Mouse (Mus musculus) small intestine, adult 2 months (tissue): ENCODE data around the gene Fbxl13. TPM values are rescaled to one million over a fixed set of nuclear protein-coding genes. Genes with fewer than 3 reads are reported as not detected.

ENCODE experiments used
- H3K27ac ChIP-seq: fragments of 200-500 bp; 2 replicates; pipeline ENCODE4 v1.5.1; 2012; ENCODE audit warnings: low read depth, low read length, control low read depth, inconsistent platforms; ENCODE audit not compliant: insufficient read depth
- H3K27me3 ChIP-seq: fragments of 200-500 bp; 2 replicates; pipeline ENCODE4 v1.6.1; 2012; ENCODE audit warnings: mild to moderate bottlenecking, moderate library complexity, low read length, inconsistent platforms; ENCODE audit not compliant: control insufficient read depth, insufficient read depth
- H3K36me3 ChIP-seq: fragments of 200-500 bp; 2 replicates; pipeline ENCODE4 v1.6.1; 2012; ENCODE audit warnings: mild to moderate bottlenecking, low read length, control low read depth, inconsistent platforms; ENCODE audit not compliant: control insufficient read depth, insufficient read depth
- H3K4me1 ChIP-seq: fragments of 200-500 bp; 2 replicates; pipeline ENCODE4 v1.6.1; 2012; ENCODE audit warnings: low read length, inconsistent platforms, mixed read lengths; ENCODE audit not compliant: control insufficient read depth, insufficient read depth, insufficient read length
- H3K4me3 ChIP-seq: fragments of 200-500 bp; 2 replicates; pipeline ENCODE4 v1.5.1; 2012; ENCODE audit warnings: low read depth, mild to moderate bottlenecking, control low read depth, inconsistent platforms, low read length, moderate library complexity
- CTCF ChIP-seq: fragments of 200-500 bp; IDR thresholded peaks from 2 replicates; pipeline ENCODE4 v1.5.1; 2012; ENCODE audit warnings: low read depth, mild to moderate bottlenecking, control low read depth, inconsistent platforms, low read length, moderate library complexity, mixed read lengths; ENCODE audit not compliant: insufficient replicate concordance, insufficient read length; ENCODE audit errors: extremely low read depth
- POLR2A ChIP-seq: fragments of 200-500 bp; IDR thresholded peaks from 2 replicates; pipeline ENCODE4 v1.6.1; 2012; ENCODE audit warnings: low read depth, mild to moderate bottlenecking, control low read depth, inconsistent platforms, low read length, moderate library complexity
- WGBS: fragments of 180-500 bp; shearing (Covaris S2); methylation state at CpG from one replicate; pipeline ENCODE4 v1.1.7; 2018; 5-methylcytosine and 5-hydroxymethylcytosine counted together
- polyA plus RNA-seq: library from polyadenylated mRNA; depleted of rRNA; stranded (reverse); fragments of >200 nt; gene quantifications from 2 replicates; pipeline ENCODE4 v1.2.3, GENCODE M21; 2012

Gene Fbxl13
- polyA plus RNA-seq, 1 experiment: not detected

- H3K4me1 ChIP-seq: no peaks in the 10 kb centered on the region
- no peak overlapping the region for H3K27ac ChIP-seq
- 78% methylated on average over 8 of the region's 8 CpGs for WGBS
- TF ChIP-seq CTCF: no peak
- TF ChIP-seq POLR2A: no peak
- no peaks in the 10 kb centered on the region for H3K36me3 ChIP-seq
- H3K27me3 ChIP-seq: no peaks in the 10 kb centered on the region
- H3K4me3 ChIP-seq: no peak overlapping the region
Observed at GRCm38 (mm10) chr5:21493294-21493999, 152.0 kb downstream of the Fbxl13 start.

- no peak overlapping the region for H3K4me3 ChIP-seq
- no peaks in the 10 kb centered on the region for H3K36me3 ChIP-seq
- TF ChIP-seq CTCF (no peak), POLR2A (no peak)
- H3K27ac ChIP-seq: no peak overlapping the region
- WGBS: 77% methylated on average over 3 of the region's 3 CpGs
- H3K4me1 ChIP-seq: no peaks in the 10 kb centered on the region
- no peaks in the 10 kb centered on the region for H3K27me3 ChIP-seq
Observed at GRCm38 (mm10) chr5:21492213-21492612, 153.2 kb downstream of the Fbxl13 start.

GRCm38 (mm10) chr5:21491469-21491868 lies 154.0 kb downstream of the Fbxl13 start:
- no peak for TF ChIP-seq CTCF
- no peak for TF ChIP-seq POLR2A
- WGBS: 82% methylated on average over 2 of the region's 2 CpGs
- H3K27me3 ChIP-seq: no peaks in the 10 kb centered on the region
- no peaks in the 10 kb centered on the region for H3K36me3 ChIP-seq
- H3K4me3 ChIP-seq: no peak overlapping the region
- no peaks in the 10 kb centered on the region for H3K4me1 ChIP-seq
- no peak overlapping the region for H3K27ac ChIP-seq

- no peaks in the 10 kb centered on the region for H3K27me3 ChIP-seq
- H3K4me1 ChIP-seq: no peaks in the 10 kb centered on the region
- TF ChIP-seq CTCF (no peak), POLR2A (no peak)
- 79% methylated on average over 4 of the region's 4 CpGs for WGBS
- H3K4me3 ChIP-seq: no peak overlapping the region
- no peak overlapping the region for H3K27ac ChIP-seq
- H3K36me3 ChIP-seq: no peaks in the 10 kb centered on the region
Observed at GRCm38 (mm10) chr5:21489135-21489534, 156.3 kb downstream of the Fbxl13 start.

- no peak overlapping the region for H3K4me3 ChIP-seq
- H3K27me3 ChIP-seq: no peaks in the 10 kb centered on the region
- H3K36me3 ChIP-seq: no peaks in the 10 kb centered on the region
- TF ChIP-seq POLR2A (no peak), CTCF (no peak)
- no peaks in the 10 kb centered on the region for H3K4me1 ChIP-seq
- WGBS: 89% methylated on average over 5 of the region's 5 CpGs
- H3K27ac ChIP-seq: no peak overlapping the region
Observed at GRCm38 (mm10) chr5:21488506-21488905, 156.9 kb downstream of the Fbxl13 start.

GRCm38 (mm10) chr5:21487716-21488115 lies 157.7 kb downstream of the Fbxl13 start:
- no peaks in the 10 kb centered on the region for H3K4me1 ChIP-seq
- no peak for TF ChIP-seq CTCF
- no peak for TF ChIP-seq POLR2A
- H3K27ac ChIP-seq: no peak overlapping the region
- H3K27me3 ChIP-seq: no peaks in the 10 kb centered on the region
- 85% methylated on average over 3 of the region's 3 CpGs for WGBS
- no peaks in the 10 kb centered on the region for H3K36me3 ChIP-seq
- no peak overlapping the region for H3K4me3 ChIP-seq

GRCm38 (mm10) chr5:21487306-21487705 lies 158.1 kb downstream of the Fbxl13 start:
- Histone ChIP-seq H3K27ac (no peak overlapping the region), H3K36me3 (no peaks in the 10 kb centered on the region), H3K4me3 (no peak overlapping the region), H3K4me1 (no peaks in the 10 kb centered on the region), H3K27me3 (no peaks in the 10 kb centered on the region)
- TF ChIP-seq POLR2A (no peak), CTCF (no peak)
- 78% methylated on average over 3 of the region's 3 CpGs for WGBS
